Mouse (Mus musculus) adrenal gland, postnatal 10 days (tissue): ENCODE measurements around the gene Slc22a13. TPM values are rescaled to one million over a fixed set of nuclear protein-coding genes. Genes with fewer than 3 reads are reported as not detected.

ENCODE experiments used
- total RNA-seq, 2 experiments: library from RNA; stranded (reverse); gene quantifications; 2 replicates each; pipeline ENCODE4 v1.2.3; 2021

Gene Slc22a13
- total RNA-seq, 2 experiments from 2014 or later = not detected

Other genes starting within 250 kb of the Slc22a13 start
- gene Vill, start 156.3 kb downstream of the Slc22a13 start, total RNA-seq = 1 to 10 TPM; 4.8 to 5.1 TPM
- gene Plcd1, start 115.6 kb downstream of the Slc22a13 start, total RNA-seq = 10 to 100 TPM; 11.2 to 15.6 TPM
- 1 to 10 TPM in 1 of 2 experiments, under 1 TPM in 1; 0.84 to 1.6 TPM for gene Dlec1, start 106.6 kb downstream of the Slc22a13 start, total RNA-seq
- 100 to 1,000 TPM in 1 of 2 experiments, 10 to 100 TPM in 1; 67.7 to 107 TPM for gene Acaa1b, start 52.0 kb downstream of the Slc22a13 start, total RNA-seq
- not detected for gene Gm47289, start 49.9 kb downstream of the Slc22a13 start, total RNA-seq
- 10 to 100 TPM; 34.6 to 35.2 TPM for gene Oxsr1, start 113.3 kb upstream of the Slc22a13 start, total RNA-seq
- gene Acaa1a, start 130.6 kb upstream of the Slc22a13 start, total RNA-seq = 100 to 1,000 TPM; 113 to 126 TPM
- 10 to 100 TPM; 24.4 to 26.7 TPM for gene Myd88, start 132.3 kb upstream of the Slc22a13 start, total RNA-seq
- 10 to 100 TPM in 1 of 2 experiments, 1 to 10 TPM in 1; 6.6 to 14.2 TPM for gene Xylb, start 148.3 kb upstream of the Slc22a13 start, total RNA-seq
- gene Slc22a14, start 156.5 kb upstream of the Slc22a13 start, total RNA-seq = under 1 TPM in 1 of 2 experiments, not detected in 1; 0.42 TPM
- gene Acvr2b, start 193.0 kb upstream of the Slc22a13 start, total RNA-seq = 10 to 100 TPM in 1 of 2 experiments, 1 to 10 TPM in 1; 5.7 to 10.6 TPM
- 1 to 10 TPM; 4.1 to 4.9 TPM for gene Exog, start 235.8 kb upstream of the Slc22a13 start, total RNA-seq